Mouse (Mus musculus) heart, adult 2 months (tissue): Measurements from ENCODE around the gene Elmsan1.

Experiments used
- CTCF ChIP-seq: fragments of 200-600 bp; IDR thresholded peaks from 2 replicates; pipeline ENCODE4 v1.8.1; 2022; ENCODE audit warnings: antibody characterized with exemption, mild to moderate bottlenecking, moderate library complexity
- EP300 ChIP-seq: fragments of 200-500 bp; IDR thresholded peaks from 2 replicates; pipeline ENCODE4 v1.6.1; 2011; ENCODE audit warnings: low read depth, low read length, control low read depth; ENCODE audit not compliant: insufficient read depth

- TF ChIP-seq CTCF (no peak), EP300 (no peak)
Measured at GRCm38 (mm10) chr12:84100071-84100470, 118.6 kb downstream of the Elmsan1 start.
